Mouse (Mus musculus) embryo, embryonic 10.5 days (tissue): Measurements from ENCODE around the gene Iqgap3.

Experiments used
- DNase-seq: peaks from one replicate; pipeline ENCODE4 v3.0.0-alpha.2; 2015; ENCODE audit warnings: low spot score

Gene Iqgap3

DNA sequence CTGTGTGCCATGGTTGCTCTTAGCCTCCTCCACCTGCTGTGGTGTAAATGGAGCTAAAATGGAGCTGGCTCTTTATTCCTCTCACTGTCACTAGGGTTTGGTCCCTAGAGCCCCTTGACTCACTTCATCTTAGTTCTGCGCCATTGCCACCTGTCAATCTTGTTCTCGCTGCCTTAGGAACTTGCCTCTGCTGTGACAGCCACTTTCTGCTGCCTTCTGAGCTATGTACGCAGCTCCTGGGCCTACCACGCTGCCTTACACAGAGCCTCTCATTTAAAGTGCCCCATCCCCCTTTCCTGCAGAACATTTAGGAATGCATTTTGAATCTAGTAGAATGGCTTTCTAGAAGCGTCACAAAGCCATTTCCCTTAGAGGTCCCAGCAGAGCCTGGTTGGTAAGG lies 12.4 kb downstream of the Iqgap3 start:
- DNase-seq: no peak

DNA sequence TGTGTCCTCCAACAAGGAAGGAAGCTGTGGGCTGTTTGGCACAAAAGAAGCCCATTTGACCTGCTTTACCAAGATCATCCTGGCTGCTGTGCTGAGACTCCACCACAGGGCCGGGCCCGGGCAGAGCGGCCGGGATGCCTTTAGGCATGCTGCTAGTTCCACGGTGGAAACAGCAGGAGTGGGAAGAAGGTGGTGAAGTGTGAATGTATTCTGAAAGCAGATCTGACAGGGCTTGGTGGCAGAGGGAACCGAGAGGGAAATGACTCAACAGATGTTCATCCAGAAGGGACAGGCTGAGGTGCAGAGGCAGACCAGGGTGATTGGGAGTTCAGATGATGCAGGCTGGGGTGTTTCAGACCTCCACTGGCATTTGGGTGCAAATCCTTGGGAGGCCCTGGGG lies 15.9 kb downstream of the Iqgap3 start:
- no peak for DNase-seq

DNA sequence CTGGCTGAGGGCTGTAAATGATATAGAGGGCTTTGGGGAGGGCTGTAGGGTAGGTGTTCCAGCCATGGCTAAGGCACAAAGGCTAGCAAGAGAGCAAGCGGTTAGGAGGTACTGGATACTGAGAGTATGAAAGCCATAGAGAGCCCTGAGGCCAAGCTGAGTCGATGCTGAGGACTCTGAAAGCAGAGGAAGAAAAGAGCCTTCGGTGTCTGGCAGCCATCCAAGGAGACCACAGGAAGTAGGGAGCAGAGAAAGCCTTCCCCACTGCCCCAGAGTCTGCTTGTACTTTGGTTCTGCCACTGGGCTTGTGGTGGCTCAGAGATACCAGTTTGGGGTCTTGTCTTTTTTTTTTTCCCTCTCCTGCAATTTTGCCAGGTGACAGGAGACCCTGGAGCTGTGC lies 18.5 kb downstream of the Iqgap3 start:
- DNase-seq: no peak

DNA sequence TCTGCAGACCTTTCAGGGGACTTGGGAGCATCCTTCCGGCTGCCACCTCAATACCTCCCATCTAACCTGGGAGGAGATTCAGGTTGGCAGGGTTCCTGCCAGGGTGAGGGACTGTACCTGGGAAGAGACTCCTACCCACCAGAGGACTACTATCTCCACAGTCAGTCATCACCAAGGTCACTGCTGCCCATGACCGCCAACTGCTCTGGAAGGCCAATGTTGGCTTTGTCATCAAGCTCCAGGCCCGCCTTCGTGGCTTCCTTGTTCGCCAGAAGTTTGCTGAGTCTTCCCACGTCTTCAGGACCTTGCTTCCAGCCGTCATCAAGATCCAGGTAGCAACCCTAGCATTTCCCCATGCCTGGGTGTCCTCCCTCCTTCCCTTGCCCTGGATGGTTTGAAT lies 20.0 kb downstream of the Iqgap3 start:
- no peak for DNase-seq

DNA sequence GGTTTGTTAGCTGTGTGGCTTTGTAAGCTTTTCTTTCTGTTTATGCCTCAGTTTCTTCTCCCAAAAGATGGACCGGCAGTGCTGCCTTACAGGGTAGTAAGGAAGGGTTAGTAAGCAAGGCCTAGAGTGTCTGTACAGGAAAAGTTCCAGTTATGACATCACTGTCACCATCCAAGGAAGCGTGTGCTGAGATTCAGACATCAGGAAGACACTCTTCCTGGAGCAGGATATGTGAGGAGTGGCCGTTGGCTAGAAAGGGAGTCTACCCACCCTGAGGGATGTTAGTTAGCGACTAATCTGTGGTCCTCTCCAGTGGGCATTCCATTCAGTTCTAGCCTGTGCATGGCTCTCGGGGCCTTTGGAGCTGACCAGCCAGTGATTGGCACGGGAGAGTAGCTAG lies 20.4 kb downstream of the Iqgap3 start:
- no peak for DNase-seq

DNA sequence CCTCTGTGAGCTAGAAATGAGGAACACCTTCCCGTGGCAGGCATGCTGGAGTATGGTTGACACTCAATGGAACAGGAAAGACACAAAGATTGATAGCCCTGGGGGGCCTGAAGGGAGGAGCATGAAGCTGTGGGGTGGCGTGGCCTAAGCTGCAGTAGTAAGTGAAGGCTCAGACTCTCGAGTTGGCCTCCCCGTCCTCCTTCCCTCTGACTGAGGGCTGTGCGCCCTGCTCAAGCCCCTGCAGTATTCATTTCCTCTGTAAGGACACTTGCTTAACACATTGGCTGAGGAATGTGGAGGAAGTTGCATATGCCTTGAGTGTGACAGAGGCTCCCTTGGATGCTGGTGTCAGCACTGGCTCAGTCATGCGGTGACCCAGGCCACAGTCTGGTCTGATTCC lies 20.8 kb downstream of the Iqgap3 start:
- no peak for DNase-seq

DNA sequence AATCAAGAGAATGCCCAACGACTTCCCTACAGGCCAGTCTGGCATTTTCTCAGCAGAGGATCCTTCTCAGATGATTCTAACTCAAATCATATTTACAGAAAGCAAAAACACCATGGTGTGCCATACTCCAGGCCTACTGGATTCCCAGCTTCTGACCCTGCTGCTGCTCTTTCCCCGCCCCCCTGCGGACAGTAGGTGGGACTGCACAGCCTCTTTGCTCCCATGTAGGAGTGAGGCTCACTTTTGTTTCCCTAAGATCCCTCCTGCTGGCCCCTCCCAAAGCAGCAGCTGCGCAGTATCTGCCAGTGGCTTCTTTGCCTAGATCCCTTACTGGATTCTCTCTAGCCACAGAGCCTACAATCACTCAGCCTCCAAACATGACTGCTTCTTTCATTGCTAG lies 24.4 kb downstream of the Iqgap3 start:
- no peak for DNase-seq

DNA sequence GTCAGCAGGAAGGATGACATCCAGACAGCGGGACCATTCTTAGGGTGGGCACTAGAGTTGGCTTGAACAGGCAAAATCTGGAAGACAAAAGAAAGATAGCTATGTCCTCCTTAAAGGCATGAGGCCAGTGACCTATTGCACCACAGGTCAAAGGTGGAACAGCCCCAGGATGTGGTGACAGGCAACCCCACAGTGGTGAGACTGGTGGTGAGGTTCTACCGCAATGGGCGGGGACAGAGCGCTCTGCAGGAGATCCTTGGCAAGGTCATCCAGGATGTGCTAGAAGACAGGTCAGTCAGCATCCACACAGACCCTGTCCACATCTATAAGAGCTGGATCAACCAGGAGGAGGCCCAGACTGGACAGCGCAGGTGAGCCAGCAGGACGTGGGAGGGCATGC lies 27.4 kb downstream of the Iqgap3 start:
- no peak for DNase-seq

DNA sequence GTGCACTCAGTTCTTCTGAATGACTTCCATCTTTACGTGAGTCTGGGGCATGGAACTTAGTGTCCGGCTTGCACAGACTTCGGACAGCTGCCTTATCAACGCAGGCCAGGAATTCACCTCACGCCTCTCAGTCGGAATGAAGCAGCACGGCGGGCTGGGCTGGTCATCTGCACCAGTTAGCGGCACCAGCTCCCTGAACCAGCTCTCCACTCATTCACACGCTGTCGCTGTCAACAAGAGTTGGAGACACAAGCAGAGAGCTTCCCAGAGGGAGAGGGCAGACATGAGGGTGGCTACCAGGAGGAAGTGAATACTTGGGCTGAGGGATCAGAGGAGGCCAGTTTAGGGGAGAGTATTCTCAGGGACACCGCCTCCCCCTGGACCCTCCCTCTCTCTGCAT lies 32.6 kb downstream of the Iqgap3 start:
- DNase-seq: no peak

DNA sequence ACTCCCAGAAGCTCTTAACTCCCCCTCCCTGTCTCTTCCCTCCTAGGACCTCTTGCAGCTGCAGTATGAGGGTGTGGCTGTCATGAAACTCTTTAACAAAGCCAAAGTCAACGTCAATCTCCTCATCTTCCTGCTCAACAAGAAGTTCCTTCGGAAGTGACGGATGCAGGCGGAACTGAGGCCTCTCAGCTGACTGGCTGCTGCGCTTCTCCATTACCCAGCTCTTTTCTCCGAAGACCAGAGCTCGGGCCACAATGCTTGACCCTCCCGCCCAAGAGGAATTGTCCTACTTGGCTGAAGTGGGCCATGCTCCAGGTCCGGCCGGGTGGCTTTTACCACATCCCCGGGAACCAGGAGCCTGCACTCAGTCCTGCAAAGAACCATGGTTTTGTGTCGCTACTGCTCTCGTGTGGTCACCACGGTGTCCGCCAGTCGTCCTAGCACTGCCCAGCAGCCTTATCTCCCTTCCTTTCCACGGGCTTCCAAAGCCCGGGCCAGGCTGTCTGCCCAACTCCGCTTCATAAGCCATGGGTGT lies 38.4 kb downstream of the Iqgap3 start:
- DNase-seq: no peak

DNA sequence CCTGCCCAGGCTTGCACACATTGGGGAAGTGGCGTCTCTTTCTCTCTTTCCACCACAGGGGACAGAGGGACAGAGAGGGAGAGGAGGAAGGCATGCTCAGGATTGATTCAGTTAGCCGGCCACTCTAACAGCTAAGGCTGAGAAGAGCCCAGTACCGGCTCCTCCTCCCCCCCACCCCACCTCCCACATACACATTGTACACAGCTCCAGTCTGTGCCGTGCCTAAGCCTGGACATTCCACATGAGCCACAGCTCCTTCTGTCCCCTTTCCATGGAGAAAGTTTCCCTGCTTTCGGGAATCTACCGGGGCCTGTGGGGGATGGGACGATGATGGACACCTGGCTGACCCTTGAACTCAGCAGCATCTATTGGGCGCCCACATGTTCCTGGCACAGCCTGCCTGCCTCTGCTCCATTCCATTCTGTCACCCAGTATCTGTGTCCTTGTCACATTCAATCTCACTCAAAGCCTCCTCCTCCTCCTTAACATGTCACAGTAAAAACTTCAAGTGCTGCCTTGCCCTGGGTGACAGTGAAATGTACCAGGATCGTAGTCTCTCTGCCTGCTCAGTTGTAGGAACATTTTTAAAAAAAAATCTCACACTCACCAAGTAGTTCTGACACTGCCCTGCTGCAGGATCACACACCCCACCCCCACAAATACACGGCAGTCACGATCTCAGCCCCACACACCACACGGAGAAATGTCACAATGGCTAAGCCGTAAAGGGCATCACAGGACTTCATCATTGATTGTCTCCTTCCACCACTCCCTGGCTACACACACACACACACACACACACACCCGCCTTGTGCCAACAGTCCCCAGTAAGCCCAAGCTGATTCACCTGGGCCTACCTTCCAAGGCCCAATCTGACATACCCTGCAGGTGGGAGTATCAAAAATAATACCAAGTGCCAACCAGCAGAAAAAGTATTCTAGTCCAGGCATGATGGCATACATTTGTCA lies 39.7 kb downstream of the Iqgap3 start:
- no peak for DNase-seq

DNA sequence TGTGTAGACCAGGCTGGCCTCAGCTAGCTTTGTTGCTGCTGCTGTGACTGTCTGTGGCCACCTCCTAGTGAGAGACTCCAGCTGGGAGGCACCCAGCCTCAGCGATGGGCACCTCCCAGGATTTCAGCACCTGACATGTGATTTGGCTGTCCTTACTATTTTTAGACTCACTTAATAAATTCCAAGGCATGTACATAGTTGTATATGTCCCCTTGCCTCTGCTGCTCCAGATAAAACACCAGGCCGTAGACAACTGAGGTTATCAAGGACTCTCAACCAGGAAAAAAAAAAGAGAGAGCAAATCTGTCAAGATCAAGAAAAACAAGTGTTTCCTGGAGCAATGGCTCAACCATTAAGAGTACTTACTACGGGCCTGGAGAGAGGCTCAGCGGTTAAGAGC lies 43.4 kb downstream of the Iqgap3 start:
- no peak for DNase-seq

DNA sequence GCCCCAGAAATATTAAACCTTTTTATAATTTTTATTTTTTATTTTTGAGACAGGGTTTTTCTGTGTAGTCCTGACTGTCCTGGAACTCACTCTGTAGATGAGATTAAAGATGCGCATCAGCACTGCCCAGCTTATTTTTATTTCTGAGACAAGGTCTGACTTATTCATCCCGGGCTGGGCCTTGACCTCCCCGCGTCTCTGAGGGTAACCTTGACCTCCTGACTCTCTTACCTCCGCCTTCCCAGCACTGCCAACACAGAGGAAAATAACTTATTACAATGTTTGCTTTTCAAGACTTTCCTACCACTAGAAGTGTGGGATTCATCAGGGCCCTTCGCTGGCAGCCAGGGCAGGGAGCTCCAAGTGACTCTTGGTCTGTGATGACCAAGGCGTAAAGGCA lies 44.4 kb downstream of the Iqgap3 start:
- DNase-seq: no peak

DNA sequence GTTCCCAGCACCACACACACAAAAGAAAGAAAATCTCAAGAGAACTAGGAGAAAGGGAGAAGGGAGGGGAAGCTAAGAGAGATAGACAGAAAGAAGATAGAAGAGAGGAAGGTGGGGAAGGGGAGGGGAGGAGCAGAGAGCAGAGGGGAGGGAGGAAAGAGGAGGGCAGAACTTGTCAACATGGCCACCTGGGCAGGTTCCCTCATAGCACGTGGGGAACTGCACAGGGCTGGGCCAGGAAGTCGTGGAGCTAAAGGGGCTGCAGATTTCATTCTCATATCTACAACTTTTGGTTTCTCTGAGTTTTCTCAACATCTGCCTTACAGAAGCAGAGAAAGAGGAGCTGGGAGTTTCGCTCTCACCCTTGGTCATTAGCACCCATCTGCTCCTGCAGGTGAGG lies 45.9 kb downstream of the Iqgap3 start:
- no peak for DNase-seq

DNA sequence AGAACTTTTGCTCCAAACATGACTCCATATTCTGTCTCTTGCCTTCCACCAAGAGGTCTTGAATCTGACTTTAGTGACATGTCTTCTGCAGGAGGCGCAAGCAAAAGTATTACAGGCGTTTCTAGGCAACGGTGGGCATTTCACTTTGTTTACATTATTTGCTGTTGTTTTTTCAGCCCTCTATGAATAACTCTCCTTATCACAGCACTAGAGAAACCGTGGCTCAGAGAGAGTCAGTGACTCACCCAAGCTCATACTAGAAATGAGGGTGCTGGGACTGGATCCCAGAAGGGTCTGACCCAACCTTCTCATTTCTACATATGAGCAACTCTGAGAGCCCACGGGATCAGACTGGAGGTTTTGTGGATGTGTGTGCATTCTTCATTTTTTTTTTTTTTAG lies 46.3 kb downstream of the Iqgap3 start:
- DNase-seq: no peak

DNA sequence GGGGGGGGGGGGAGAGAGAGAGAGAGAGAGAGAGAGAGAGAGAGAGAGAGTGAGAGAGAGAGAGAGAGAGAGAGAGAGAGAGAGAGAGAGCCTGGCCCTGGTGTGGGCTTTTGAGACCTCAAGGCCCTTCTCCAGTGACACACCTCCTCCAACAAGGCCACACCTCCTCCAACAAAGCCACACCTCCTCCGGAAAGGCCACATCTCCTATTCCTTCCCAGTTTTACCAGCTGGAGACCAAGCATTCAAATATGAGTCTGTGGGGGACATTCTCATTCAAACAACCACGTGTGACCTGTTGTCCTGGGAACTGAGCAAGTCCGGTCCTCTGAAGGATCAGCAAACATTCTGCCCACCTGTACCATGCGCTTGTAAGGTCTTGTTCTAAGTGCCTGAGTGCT lies 47.2 kb downstream of the Iqgap3 start:
- no peak for DNase-seq

DNA sequence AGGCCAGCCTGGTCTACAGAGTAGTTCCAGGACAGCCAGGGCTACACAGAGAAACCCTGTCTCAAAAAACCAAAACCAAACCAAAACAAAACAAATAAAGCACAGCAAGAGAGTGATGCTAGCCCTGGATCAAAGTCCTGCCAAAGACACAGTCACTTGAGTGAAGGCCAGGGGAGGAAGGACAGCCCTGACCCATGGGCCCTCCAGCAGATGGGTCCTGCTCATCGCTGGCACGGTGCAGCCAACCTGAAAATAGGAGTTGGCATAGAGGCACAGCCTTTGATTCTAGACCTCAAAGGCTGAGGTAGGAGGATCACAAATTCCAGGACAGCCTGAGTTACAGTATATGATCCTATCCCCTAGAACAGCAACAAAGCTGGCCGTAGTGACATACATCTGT lies 49.3 kb downstream of the Iqgap3 start:
- no peak for DNase-seq

DNA sequence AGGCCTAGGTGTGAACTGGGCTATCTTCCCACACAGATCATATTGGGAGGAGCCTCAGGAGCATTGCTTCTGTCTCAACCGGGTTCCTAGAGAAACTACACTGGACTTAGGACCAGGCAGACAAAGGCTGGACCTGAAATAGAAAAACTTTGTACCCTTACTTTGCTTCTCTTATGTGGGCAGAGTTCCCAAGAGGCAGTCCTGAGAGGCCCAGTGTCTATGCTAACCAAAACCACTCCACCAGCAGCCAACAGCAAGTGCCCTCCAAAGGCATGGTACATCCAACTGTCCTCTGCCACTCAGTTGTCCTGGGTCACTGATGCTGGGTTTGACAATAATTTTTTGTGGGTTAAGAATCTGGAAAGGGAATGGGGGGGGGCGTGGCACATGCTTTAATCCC lies 50.7 kb downstream of the Iqgap3 start:
- no peak for DNase-seq

DNA sequence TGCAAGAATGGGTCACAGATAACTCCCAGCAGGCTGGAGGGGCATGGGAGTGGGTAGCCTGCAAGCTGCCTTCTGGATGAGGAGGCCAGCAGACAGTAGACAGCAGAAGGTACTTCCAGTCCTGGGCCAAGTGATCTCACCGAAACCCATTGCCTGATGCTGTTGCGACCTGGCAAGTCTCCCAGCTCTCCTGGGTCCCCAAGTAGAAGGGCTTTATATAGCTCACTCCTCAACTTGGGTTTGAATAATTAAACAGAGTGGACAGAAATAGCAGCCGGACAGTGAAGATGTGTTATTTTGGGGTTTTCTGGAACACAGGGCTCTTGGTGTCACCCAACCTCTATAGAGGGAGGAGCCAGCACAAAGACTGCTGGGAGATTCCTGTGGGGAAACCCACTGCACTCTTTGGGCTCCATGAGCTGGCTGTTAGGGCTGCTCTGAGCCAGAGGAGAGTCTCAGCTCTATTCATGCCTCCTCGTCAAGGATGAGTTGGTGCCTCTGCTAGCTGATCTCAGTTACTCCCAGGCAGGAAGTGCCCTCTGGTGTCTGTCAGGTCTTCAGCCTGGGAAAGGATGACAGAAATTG lies 51.5 kb downstream of the Iqgap3 start:
- no peak for DNase-seq

DNA sequence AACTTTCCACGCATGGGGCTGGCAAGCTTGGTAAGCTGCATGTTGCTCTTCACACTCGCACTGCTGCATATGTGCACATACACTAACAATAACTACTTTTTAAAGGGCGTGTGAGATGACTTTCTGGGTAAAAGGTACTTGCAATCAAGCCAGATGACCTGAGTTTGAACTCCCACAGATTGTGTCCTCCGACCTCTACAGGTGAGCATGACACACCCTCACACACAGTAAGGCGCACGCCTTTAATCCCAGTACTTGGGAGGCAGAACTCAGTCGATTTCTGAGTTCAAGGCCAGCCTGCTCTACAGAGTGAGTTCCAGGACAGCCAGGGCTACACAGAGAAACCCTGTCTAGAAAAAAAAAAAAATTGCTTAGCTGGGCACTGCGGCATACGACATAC lies 54.6 kb downstream of the Iqgap3 start:
- no peak for DNase-seq

DNA sequence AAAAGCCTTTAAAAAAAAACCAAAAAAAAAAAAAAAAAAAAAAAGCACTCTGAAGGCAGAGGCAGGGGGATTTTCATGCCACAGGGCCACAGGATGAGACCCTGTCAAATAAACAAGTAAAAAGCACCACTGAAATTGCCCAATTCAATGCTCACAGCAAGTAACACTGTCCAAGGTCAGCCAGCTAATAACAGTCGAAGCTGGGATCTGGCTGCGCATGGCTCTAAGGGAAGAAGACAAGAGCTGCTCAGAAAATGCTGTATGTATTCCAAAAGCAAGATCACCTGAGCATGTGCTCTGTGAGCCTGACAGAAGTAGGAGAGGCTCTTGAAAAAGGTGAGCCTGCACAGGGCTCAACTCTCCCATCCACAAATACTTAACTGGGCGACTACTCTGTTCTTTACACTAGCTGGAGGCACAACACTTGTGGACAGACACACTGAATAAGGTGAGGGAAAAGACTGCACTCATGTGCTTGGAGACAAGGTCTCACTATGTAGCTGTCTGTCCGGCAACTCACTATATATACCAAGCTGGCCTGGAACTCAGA lies 55.2 kb downstream of the Iqgap3 start:
- no peak for DNase-seq

DNA sequence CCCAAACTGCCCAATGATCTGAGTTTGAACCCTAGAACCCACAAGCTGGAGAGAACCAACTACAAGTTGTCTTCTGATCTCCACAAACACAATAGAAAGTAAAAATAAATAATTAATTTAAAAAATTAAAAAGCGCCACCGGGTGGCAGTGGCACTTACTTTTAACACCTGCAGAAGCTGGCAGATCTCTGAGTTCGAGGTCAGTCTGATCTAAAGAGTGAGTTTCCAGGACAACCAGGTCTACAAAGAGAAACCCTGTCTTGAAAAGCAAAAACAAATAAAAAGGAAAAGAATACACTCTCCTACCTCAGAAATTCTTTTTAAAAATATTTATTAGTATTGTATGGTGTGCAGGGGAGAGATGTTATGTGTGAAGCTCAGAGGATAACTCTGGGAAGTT lies 56.0 kb downstream of the Iqgap3 start:
- DNase-seq: peak; percentile 33
